Mouse (Mus musculus) A20 (cell line): Measurements from ENCODE around the gene Grin3b.

ENCODE experiments used
- DNase-seq: peaks from one replicate; pipeline ENCODE4 v3.0.0-alpha.2; 2011; ENCODE audit warnings: low read depth, low spot score

The Grin3b gene

DNA sequence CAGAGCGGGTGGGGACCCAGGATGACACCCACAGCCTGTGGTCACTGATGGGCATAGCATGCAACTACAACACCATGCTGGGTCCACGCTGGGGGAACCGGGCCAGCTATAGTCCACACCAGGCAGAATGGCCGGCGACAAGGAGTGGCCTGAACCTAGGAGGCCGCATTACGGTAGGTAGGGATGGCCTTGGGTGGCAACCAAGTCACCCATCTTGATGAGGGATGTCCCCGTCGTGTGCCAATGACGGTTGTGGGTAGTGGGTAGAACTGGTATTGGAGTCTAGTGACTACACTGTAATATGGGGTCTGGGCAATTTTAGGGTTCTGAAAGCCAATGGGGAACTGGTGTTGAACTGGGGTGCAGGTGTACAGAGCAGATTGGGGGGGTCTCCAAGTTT lies 46.4 kb downstream of the Grin3b start:
- no peak for DNase-seq

DNA sequence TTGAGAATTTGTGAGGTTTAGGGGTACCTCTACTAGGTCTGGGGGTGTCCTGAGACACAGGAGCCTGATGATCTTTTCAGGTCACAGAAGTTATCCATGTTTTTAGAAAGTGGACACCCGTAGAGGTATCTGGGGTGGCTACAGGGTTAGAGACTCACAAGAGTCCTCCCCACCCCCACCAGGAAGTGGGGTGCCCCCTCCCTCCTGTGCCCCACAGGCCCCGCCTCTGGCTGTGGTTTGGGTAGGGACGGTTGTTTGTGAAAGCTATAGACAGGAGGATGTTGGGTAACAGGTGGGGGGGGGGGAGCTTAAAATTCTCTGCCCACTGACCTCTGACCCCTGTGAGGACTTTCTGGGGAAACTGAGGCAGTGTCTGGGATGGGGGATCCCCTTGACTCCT lies 46.8 kb downstream of the Grin3b start:
- DNase-seq: peak; percentile 93

DNA sequence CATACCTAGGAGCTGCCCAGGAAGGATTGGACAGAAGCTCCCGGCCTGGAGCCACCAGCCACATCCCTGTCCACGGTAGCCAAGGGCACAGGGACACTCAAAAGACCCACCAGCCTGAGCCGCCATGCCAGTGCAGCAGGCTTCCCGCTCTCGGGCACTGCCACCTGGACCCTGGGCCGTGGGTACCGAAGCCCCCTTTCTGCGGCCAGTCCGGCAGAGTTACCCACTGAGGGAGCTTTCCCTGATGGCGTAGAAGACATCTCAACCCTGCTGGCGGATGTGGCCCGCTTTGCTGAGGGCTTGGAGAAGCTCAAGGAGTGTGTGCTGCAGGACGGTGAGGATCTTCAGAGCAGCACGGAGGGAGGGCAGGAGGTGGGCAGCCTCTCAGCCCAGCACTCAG lies 47.3 kb downstream of the Grin3b start:
- no peak for DNase-seq

DNA sequence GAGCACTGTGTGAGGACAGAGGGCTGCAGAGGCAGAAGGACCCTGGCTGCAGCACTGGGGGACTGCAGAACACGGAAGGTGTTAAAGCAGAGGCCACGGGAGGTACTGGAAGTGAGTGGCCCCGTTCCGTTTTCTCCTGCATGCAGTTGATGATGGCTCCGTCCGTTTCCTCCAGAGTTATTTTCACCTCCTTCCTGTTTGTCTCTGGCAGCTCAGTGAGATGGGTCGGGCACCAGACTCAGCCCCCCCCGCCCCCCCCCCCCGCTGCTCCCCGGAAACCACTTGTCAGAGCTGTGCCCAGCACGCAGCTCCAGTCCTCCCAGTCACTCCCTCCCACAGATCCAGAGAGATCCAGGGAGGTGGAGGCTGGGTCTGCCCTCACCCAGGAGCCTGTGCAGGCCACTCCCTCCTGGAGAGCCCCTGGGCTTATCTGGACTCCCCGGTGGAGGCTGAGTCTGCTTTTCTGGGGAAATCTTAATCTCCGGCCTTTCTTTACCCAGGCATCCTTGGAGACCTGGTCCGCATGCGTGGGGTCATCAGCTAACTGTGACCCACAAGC lies 48.3 kb downstream of the Grin3b start:
- DNase-seq: no peak

DNA sequence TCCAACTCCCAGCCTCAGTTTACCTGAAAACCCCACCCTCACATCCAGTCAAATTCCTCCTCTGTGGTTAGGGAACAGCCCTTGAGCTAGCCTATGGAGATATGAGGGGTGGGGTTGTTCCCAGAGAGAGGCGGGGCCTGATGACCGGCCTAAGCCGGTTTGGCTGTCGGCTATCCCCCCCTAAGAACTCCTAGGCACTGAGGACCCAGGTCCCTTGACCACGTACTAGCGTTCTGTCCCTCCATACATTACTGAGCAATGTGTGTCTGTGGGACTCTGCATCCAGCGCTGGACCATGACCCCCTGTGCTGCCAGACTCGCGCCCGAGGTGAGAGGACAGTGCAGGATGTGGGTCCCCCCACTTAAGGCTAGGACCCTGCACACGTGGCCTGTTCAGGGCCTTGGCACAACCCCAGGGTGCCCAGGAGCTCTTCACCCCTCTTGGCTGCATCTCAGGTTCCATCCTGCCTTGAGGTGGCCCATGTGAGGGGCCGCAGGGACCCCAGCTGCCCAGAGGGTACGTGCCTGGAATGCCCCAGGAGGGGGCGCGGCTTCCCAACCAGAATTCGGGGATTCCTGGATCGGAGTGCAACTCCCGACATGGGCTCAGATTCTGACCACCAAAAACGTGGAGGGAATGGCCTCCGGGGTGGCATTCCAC lies 49.1 kb downstream of the Grin3b start:
- no peak for DNase-seq

DNA sequence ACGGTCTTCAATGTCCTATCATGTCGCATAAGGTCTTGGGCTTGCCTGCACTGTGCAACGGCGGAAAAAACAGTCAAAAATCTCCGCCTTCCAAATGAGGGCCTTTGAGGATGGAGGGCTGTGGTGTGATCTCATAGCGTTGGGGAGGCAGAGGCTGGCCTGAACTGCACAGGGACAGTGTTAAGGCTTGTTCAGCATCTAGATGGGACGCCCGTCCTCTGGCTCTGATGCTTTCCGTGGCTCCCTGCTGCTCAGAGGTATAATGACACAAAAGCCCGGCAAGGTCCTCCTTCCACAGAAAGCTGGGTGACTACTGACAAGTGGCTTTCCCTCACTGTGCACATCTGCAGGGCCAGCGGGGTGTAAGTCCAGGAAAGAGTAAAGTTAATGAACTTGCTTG lies 49.7 kb downstream of the Grin3b start:
- DNase-seq: no peak

DNA sequence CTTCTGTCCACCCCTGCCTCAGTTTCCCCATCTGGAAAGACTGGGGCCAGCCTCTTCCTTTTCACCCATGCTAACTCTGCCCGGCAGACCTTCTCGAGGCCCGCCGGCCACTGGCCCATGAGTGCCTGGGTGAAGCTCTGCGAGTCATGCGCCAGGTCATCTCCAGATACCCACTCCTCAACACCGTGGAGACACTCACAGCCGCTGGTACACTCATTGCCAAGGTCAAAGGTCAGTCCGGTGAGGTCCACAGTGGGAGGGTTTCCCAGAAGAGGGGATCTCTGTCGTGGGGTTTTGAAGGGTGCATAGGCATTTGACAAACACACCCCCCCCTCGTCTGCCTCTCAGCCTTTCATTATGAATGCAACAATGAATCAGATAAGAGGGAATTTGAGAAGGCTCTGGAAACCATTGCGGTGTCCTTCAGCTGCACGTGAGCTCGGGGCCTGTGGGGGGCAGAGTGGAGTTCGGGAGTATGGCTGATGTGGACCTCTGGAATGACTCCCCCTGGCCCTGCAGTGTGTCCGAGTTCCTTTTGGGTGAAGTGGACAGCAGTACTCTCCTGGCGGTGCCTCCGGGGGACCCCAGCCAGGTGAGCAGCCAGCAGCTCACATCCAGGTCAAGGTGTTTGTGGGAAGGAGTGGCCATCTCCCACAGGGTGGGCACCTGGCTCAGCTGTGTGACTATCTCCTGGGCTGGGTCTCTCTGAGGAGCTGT lies 50.2 kb downstream of the Grin3b start:
- DNase-seq: no peak

DNA sequence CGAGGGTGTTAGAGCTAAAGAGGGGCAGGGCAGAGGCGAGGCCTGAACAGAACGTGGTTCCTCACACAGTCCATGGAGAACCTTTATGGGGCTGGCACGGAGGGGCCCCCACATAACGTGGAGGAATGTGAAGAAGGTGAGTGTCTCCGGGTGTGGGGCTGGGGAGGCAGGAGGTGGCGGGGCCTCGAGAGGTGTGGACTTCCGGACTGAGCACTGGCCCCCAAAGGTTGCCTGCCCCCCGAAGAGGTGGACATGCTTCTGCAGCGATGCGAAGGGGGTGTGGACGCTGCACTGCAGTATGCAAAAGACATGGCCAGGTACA lies 50.8 kb downstream of the Grin3b start:
- no peak for DNase-seq

DNA sequence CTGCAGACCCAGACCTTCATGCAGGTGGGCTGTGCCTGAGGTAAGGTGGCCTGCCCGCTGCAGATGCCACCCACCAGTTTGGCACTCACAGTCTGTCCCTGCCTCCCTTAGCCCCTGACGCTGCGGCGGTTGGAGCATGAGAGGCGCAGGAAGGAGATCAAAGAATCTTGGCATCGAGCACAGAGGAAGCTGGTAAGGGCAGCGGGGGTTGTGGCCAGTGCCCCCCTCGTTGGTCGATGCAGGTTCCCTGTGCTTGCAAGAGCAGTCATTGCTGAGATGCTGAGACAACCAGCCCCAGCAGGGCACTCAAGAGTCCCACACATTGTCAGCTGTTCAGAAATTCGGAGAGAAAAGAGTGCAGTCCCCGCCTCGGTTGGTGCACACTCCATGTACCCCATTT lies 51.6 kb downstream of the Grin3b start:
- no peak for DNase-seq

DNA sequence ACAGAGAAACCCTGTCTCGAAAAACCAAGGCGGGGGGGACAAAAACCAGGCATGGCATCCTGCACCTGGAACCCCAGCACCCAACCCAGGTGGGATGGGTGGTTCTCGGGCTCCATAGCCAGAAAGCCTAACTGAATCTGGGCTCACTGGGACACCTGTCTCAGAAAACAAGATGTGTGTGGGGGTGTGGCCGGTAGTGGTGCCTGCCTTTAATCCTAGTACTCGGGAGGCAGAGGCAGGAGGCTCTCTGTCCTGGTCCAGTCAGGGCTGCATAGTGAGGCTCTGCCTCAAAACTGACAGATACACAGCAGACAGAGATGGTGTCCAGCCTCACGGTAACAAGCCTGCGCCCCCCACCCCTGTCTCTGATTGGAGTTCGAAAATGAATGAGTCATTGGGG lies 52.3 kb downstream of the Grin3b start:
- DNase-seq: peak; percentile 48

DNA sequence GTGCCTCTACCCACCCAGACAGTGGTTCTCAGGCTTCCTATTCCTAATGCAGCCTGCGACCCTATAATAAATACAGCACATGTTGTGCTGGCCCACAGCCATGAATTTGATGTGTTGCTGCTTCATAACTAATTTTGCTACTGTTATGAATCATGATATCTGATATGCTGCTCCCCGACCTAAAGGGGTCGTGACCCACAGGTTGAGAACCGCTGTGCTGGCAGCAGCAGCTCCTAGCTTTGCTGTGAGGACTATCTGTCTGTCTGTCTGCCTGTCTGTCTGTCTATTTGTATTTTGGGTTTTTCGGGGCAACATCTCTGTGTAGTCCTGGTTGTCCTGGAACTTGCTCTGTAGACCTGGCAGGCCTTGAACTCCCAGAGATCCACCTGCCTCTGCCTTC lies 53.2 kb downstream of the Grin3b start:
- no peak for DNase-seq

DNA sequence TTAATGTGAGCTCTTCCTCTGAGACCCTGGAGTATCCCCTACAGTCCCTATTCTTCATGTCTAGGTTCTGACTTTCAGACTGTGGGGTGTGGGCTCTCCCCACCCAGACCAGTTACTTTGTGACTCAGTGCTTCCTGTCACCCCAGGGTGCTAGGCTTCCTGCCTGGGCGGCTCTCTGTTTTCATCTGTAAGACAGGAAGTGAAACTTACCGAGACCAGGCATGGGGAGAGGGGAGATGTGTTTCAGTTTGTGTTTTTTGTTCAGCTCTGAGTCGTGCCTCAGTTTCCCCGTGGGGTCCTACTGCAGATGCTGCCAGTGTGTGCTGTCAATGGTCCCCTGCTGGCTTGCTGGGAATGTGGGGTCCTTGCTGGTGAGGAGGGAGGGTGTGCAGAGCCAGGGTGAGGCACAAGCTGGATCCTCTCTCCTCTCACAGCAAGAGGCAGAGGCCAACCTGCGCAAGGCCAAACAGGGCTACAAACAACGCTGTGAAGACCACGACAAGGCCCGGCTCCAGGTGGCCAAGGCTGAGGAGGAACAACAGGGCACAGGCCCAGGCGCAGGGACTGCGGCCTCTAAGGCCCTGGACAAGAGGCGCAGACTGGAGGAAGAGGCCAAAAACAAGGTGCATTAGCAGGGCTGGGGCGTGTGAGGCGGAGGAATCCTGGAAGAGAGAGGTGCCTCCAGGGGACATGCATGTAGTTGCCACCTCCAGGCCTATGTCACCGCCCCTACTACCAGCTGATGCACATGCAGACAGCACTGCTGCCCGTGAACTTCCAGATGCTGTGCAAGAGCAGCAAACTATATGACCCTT lies 53.9 kb downstream of the Grin3b start:
- DNase-seq: peak; percentile 93

DNA sequence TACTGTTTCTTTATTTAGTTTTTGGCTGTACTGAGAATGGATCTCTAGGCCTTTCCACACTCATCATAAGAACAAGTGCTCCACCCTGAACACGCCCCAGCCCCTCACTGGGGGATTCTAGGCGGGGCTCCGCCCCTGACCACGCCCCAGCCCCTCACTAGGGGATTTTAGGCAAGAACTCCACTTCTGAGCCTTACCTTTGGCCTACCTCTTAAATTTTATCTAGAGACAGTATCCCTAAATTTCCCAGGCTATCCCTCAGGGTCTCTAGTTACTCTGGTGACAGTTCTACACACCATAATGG lies 54.5 kb downstream of the Grin3b start:
- peak; percentile 79 for DNase-seq

DNA sequence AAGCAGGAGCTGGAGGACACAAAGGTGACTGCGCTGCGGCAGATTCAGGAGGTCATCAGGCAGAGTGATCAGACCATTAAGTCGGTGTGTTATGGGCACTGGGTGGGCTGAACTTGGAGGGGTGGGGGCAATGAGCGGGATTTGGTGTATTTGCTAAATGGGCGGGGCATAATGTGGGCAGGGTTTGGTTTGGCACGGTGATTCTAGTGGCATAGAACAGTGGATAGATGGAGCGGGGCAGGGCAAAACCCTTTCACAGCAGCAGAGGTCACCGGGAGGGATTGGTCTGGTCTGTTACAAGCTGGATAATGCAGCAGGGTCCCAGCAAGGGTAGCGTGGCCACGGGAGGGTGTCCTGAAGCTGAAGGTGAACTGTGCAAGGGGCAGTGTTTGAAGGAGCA lies 54.9 kb downstream of the Grin3b start:
- no peak for DNase-seq

DNA sequence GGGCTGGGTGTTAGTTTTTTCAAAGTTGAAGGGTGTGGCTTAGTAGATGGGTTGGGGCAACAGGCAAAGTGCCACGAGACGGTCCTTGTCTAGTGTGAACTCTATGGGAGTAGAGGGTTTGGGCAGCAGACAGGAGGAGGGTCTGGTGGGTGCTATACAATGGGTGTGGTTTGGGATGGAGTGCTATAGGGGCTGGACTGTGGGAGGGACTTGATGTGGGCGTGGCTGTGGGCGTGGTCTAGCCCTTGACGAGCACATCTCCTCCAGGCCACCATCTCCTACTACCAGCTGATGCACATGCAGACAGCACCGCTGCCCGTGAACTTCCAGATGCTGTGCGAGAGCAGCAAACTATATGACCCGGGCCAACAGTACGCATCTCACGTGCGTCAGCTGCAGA lies 55.4 kb downstream of the Grin3b start:
- peak; percentile 57 for DNase-seq
